Mouse (Mus musculus) bone marrow macrophage, adult 2 months (primary cell): ENCODE results near the gene Ptges3.

Experiments
- CTCF ChIP-seq: IDR thresholded peaks from 2 replicates; pipeline ENCODE4 v1.5.1; 2012; ENCODE audit warnings: low read depth, mild to moderate bottlenecking, low read length, moderate library complexity
- POLR2A ChIP-seq: IDR thresholded peaks from 2 replicates; pipeline ENCODE4 v1.6.1; 2012; ENCODE audit warnings: mild to moderate bottlenecking, low read depth, low read length, borderline replicate concordance

GRCm38 (mm10) chr10:128043041-128043835, 15.5 kb upstream of the Ptges3 start:
- TF ChIP-seq CTCF = no peak
- no peak for TF ChIP-seq POLR2A
